Mouse (Mus musculus): ENCODE results near the gene Mall. TPM values are rescaled to one million over a fixed set of nuclear protein-coding genes. Genes with fewer than 3 reads are reported as not detected.

The Mall gene
- polyA plus RNA-seq (2014; fragmentation: Nextera tagmentation; extraction: Ambion mirVana), result 2.3 and 3.5 TPM in 2 replicates

DNA sequence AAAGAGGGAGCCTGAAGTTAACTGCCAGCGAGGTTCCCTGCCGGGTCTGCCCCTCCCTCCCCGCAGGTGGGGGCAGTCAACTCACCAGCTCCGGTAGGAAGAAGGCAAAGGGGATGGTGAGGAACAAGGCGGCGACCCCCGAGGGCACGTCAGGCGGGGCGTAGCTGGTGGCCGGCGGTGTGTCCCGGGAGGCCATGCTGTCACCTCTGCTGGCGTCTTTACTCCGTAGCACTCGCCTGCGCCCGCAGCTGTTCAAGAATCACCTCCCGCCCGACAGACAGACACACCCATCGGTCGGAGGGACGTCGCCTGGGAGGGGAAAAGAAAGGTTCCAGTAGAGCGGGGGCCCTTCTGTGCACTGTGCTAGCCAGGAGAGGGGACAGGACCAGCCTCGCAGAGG is at the start of gene Mall:
Gene Mall, minus strand, starts transcription at position 262 of the 400 bp plus-strand sequence.
- peaks cover 7% of the 10 kb centered on the region; the same call in 1 of the 2 replicates for H3K27me3 ChIP-seq (ENCODE audit: insufficient read depth, low read length)
- ATAC-seq (ENCODE audit: insufficient read depth) (peak; percentile 41; the same call in 1 of the 2 replicates), DNase-seq (peak; percentile 27)
- no peak within 1 kb of the TSS for H3K27ac ChIP-seq (ENCODE audit: low read depth)
- peak within 1 kb of the TSS; percentile 21; the same call in 1 of the 2 replicates for H3K4me3 ChIP-seq (ENCODE audit: low read depth, low read length)
- WGBS, result 1% methylated on average over 26 of the region's 26 CpGs
- peak within 1 kb of the TSS; percentile 56 for H3K4me2 ChIP-seq
- no peaks in the 10 kb centered on the region for H3K36me3 ChIP-seq (ENCODE audit: insufficient read depth)
- H3K4me1 ChIP-seq (ENCODE audit: insufficient read depth), result no peaks in the 10 kb centered on the region
- H3K9ac ChIP-seq, result peak within 1 kb of the TSS; percentile 26; the same call in 1 of the 2 replicates
- H3K9me3 ChIP-seq (ENCODE audit: low read depth, low read length), result no peaks in the 10 kb centered on the region
- no peak for TF ChIP-seq CTCF (IDR thresholded peaks at IDR 0.05; ENCODE audit: low read depth)

- no peak for TF ChIP-seq CTCF (IDR thresholded peaks at IDR 0.05; ENCODE audit: low read depth)
- ATAC-seq (ENCODE audit: insufficient read depth) (no peak), DNase-seq (no peak)
- 80% methylated on average over 5 of the region's 5 CpGs for WGBS
- Histone ChIP-seq H3K9ac (no peak overlapping the region), H3K9me3 (ENCODE audit: low read depth, low read length) (no peaks in the 10 kb centered on the region), H3K27ac (ENCODE audit: low read depth) (no peak overlapping the region), H3K27me3 (ENCODE audit: insufficient read depth, low read length) (no peaks in the 10 kb centered on the region), H3K4me1 (ENCODE audit: insufficient read depth) (no peaks in the 10 kb centered on the region), H3K4me2 (no peak overlapping the region), H3K4me3 (ENCODE audit: low read depth, low read length) (no peak overlapping the region), H3K36me3 (ENCODE audit: insufficient read depth) (peaks cover 24% of the 10 kb centered on the region; the same call in 1 of the 2 replicates)
Measured at GRCm38 (mm10) chr2:127778451-127778850, 48.7 kb upstream of the Mall start.

GRCm38 (mm10) chr2:127775013-127775412 is 45.3 kb upstream of the Mall start:
- Histone ChIP-seq H3K4me3 (ENCODE audit: low read depth, low read length) (no peak overlapping the region), H3K36me3 (ENCODE audit: insufficient read depth) (peaks cover 35% of the 10 kb centered on the region), H3K9ac (no peak overlapping the region), H3K4me1 (ENCODE audit: insufficient read depth) (no peaks in the 10 kb centered on the region), H3K27me3 (ENCODE audit: insufficient read depth, low read length) (no peaks in the 10 kb centered on the region), H3K4me2 (no peak overlapping the region), H3K9me3 (ENCODE audit: low read depth, low read length) (no peaks in the 10 kb centered on the region), H3K27ac (ENCODE audit: low read depth) (no peak overlapping the region)
- no peak for ATAC-seq (ENCODE audit: insufficient read depth)
- TF ChIP-seq CTCF (IDR thresholded peaks at IDR 0.05; ENCODE audit: low read depth), result no peak
- 77% methylated on average over 3 of the region's 3 CpGs for WGBS
- DNase-seq, result no peak

DNA sequence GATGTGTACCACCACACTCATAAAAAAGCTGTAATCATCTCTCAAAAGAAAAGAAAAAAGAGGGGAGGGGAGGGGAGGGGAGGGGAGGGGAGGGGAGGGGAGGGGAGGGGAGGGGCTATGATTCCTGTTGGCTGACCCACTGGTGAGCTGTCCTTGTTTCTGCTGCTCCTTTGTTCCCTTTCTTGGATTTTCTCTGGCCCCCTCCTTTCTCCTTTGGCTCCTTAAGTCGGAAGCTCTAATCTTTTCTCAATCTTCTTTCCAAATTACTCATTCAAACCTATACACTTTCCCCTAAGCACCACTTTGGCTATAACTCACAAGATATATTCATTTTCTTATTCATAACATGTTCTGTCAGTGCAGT is 44.8 kb upstream of the Mall start:
- Histone ChIP-seq H3K9me3 (ENCODE audit: low read depth, low read length) (no peaks in the 10 kb centered on the region), H3K27me3 (ENCODE audit: insufficient read depth, low read length) (no peaks in the 10 kb centered on the region), H3K4me2 (no peak overlapping the region), H3K4me3 (ENCODE audit: low read depth, low read length) (no peak overlapping the region), H3K27ac (ENCODE audit: low read depth) (no peak overlapping the region), H3K4me1 (ENCODE audit: insufficient read depth) (no peaks in the 10 kb centered on the region), H3K36me3 (ENCODE audit: insufficient read depth) (peaks cover 38% of the 10 kb centered on the region), H3K9ac (no peak overlapping the region)
- no peak for DNase-seq
- no peak for TF ChIP-seq CTCF (IDR thresholded peaks at IDR 0.05; ENCODE audit: low read depth)
- 33% methylated on average over 1 of the region's 1 CpGs for WGBS
- ATAC-seq (ENCODE audit: insufficient read depth), result no peak

GRCm38 (mm10) chr2:127773938-127774577 is 44.3 kb upstream of the Mall start:
- WGBS, result 53% methylated on average over 15 of the region's 15 CpGs
- no peak overlapping the region for H3K4me2 ChIP-seq
- H3K27me3 ChIP-seq (ENCODE audit: insufficient read depth, low read length), result no peaks in the 10 kb centered on the region
- H3K4me3 ChIP-seq (ENCODE audit: low read depth, low read length), result no peak overlapping the region
- no peaks in the 10 kb centered on the region for H3K9me3 ChIP-seq (ENCODE audit: low read depth, low read length)
- TF ChIP-seq CTCF (IDR thresholded peaks at IDR 0.05; ENCODE audit: low read depth), result no peak
- H3K4me1 ChIP-seq (ENCODE audit: insufficient read depth), result no peaks in the 10 kb centered on the region
- H3K27ac ChIP-seq (ENCODE audit: low read depth), result no peak overlapping the region
- 0 out of 2 replicates have a peak, but pooled peaks have one; percentile 41 for ATAC-seq (ENCODE audit: insufficient read depth)
- H3K9ac ChIP-seq, result no peak overlapping the region
- peak; percentile 9 for DNase-seq
- peaks cover 37% of the 10 kb centered on the region for H3K36me3 ChIP-seq (ENCODE audit: insufficient read depth)

- Histone ChIP-seq H3K4me1 (ENCODE audit: insufficient read depth) (no peaks in the 10 kb centered on the region), H3K27ac (ENCODE audit: low read depth) (no peak overlapping the region), H3K9me3 (ENCODE audit: low read depth, low read length) (no peaks in the 10 kb centered on the region), H3K36me3 (ENCODE audit: insufficient read depth) (peaks cover 34% of the 10 kb centered on the region; the same call in 1 of the 2 replicates), H3K4me3 (ENCODE audit: low read depth, low read length) (no peak overlapping the region), H3K4me2 (no peak overlapping the region), H3K9ac (no peak overlapping the region), H3K27me3 (ENCODE audit: insufficient read depth, low read length) (no peaks in the 10 kb centered on the region)
- 80% methylated on average over 5 of the region's 5 CpGs for WGBS
- ATAC-seq (ENCODE audit: insufficient read depth) (no peak), DNase-seq (no peak)
- TF ChIP-seq CTCF (IDR thresholded peaks at IDR 0.05; ENCODE audit: low read depth), result no peak
Measured at GRCm38 (mm10) chr2:127761587-127761986, 31.9 kb upstream of the Mall start.

- Histone ChIP-seq H3K4me1 (ENCODE audit: insufficient read depth) (no peaks in the 10 kb centered on the region), H3K9me3 (ENCODE audit: low read depth, low read length) (no peaks in the 10 kb centered on the region), H3K9ac (no peak overlapping the region), H3K36me3 (ENCODE audit: insufficient read depth) (peaks cover 34% of the 10 kb centered on the region; the same call in 1 of the 2 replicates), H3K27me3 (ENCODE audit: insufficient read depth, low read length) (no peaks in the 10 kb centered on the region), H3K27ac (ENCODE audit: low read depth) (no peak overlapping the region), H3K4me2 (no peak overlapping the region), H3K4me3 (ENCODE audit: low read depth, low read length) (no peak overlapping the region)
- TF ChIP-seq CTCF (IDR thresholded peaks at IDR 0.05; ENCODE audit: low read depth), result no peak
- 66% methylated on average over 10 of the region's 10 CpGs for WGBS
- no peak for ATAC-seq (ENCODE audit: insufficient read depth)
- DNase-seq, result no peak
Measured at GRCm38 (mm10) chr2:127760429-127761000, 30.8 kb upstream of the Mall start.
